Mouse (Mus musculus) layer of hippocampus, adult 11-12 months (tissue): ENCODE results near the gene Lrrn4.
A peak's percentile ranks its signal among the peaks of the same experiment; 100 is the strongest.

ENCODE experiments used
- DNase-seq: peaks from one replicate; pipeline ENCODE4 v3.0.0; 2022; ENCODE audit warnings: low spot score

The Lrrn4 gene

GRCm38 (mm10) chr2:132871663-132872062 is 9.0 kb downstream of the Lrrn4 start:
- no peak for DNase-seq

- no peak for DNase-seq
These were observed 10.4 kb downstream of the Lrrn4 start for GRCm38 (mm10) chr2:132870286-132870685.

GRCm38 (mm10) chr2:132869682-132870081 is 11.0 kb downstream of the Lrrn4 start:
- DNase-seq: no peak

- no peak for DNase-seq
These were observed 13.2 kb downstream of the Lrrn4 start for GRCm38 (mm10) chr2:132867521-132867920.

GRCm38 (mm10) chr2:132863325-132863724 is 17.4 kb downstream of the Lrrn4 start:
- no peak for DNase-seq

- no peak for DNase-seq
These were observed 19.2 kb downstream of the Lrrn4 start for GRCm38 (mm10) chr2:132861456-132861855.

- no peak for DNase-seq
These were observed 20.3 kb downstream of the Lrrn4 start for GRCm38 (mm10) chr2:132860435-132860834.

GRCm38 (mm10) chr2:132856333-132856732 is 24.4 kb downstream of the Lrrn4 start:
- no peak for DNase-seq

- DNase-seq: no peak
These were observed 27.6 kb downstream of the Lrrn4 start for GRCm38 (mm10) chr2:132853051-132853450.

GRCm38 (mm10) chr2:132849141-132849540 is 31.6 kb downstream of the Lrrn4 start:
- DNase-seq: peak; percentile 30

- no peak for DNase-seq
These were observed 32.3 kb downstream of the Lrrn4 start for GRCm38 (mm10) chr2:132848361-132848760.

GRCm38 (mm10) chr2:132847581-132847980 is 33.1 kb downstream of the Lrrn4 start:
- DNase-seq: no peak

GRCm38 (mm10) chr2:132846407-132847358 is 34.0 kb downstream of the Lrrn4 start, which contains the start of gene Crls1:
TSS of gene Crls1 (plus strand) at chr2:132846666.
- DNase-seq: peak; percentile 95

- DNase-seq: no peak
These were observed 39.6 kb downstream of the Lrrn4 start for GRCm38 (mm10) chr2:132841071-132841470.
